Mouse (Mus musculus): ENCODE data around the gene Sh3gl2. TPM values are rescaled to one million over a fixed set of nuclear protein-coding genes. Genes with fewer than 3 reads are reported as not detected.

Gene Sh3gl2
- not detected in 2 replicates for total RNA-seq (2014; fragmentation: Nextera tagmentation)
- total RNA-seq (2017), result 0.05 and 0.23 TPM in 2 replicates
- not detected in 2 replicates for polyA plus RNA-seq (2012)

- H3K27me3 ChIP-seq (ENCODE audit: insufficient read depth, low read length), result no peaks in the 10 kb centered on the region
- H3K4me3 ChIP-seq (ENCODE audit: low read depth, low read length), result peak within 1 kb of the TSS; percentile 16; the same call in 1 of the 2 replicates
- peaks cover 48% of the 10 kb centered on the region for H3K9me3 ChIP-seq (replicated peaks)
- no peak for ATAC-seq (ENCODE audit: extremely low read depth, insufficient number of reproducible peaks, low FRiP score, poor library complexity, severe bottlenecking)
- TF ChIP-seq TAL1 (conservative IDR thresholded peaks at IDR 0.05; ENCODE audit: low read depth, low read length) (no peak), POLR2AphosphoS5 (IDR thresholded peaks at IDR 0.05; ENCODE audit: insufficient replicate concordance, low read depth, low read length) (no peak), GATA1 (IDR thresholded peaks at IDR 0.05; ENCODE audit: borderline replicate concordance, low read length) (no peak), GATA2 (IDR thresholded peaks at IDR 0.05; ENCODE audit: borderline replicate concordance, low read depth, low read length) (no peak), CTCF (IDR thresholded peaks at IDR 0.05; ENCODE audit: low read depth, low read length) (no peak)
- DNase-seq (ENCODE audit: low spot score), result no peak
- H3K36me3 ChIP-seq (replicated peaks), result no peaks in the 10 kb centered on the region
- no peaks in the 10 kb centered on the region for H3K4me1 ChIP-seq (ENCODE audit: insufficient read depth, low read depth, low read length)
These were observed at the start of gene Sh3gl2 for GRCm38 (mm10) chr4:85205071-85205635. Gene Sh3gl2, plus strand, starts transcription at chr4:85205126.

GRCm38 (mm10) chr4:85161156-85161555, 43.8 kb upstream of the Sh3gl2 start:
- no peak for ATAC-seq (ENCODE audit: extremely low read depth, insufficient number of reproducible peaks, low FRiP score, poor library complexity, severe bottlenecking)
- no peaks in the 10 kb centered on the region for H3K4me1 ChIP-seq (ENCODE audit: insufficient read depth, low read depth, low read length)
- peaks cover 28% of the 10 kb centered on the region for H3K9me3 ChIP-seq (replicated peaks)
- H3K27me3 ChIP-seq (ENCODE audit: insufficient read depth, low read length), result no peaks in the 10 kb centered on the region
- DNase-seq (ENCODE audit: low spot score), result no peak
- no peak overlapping the region for H3K4me3 ChIP-seq (ENCODE audit: low read depth, low read length)
- no peaks in the 10 kb centered on the region for H3K36me3 ChIP-seq (replicated peaks)
- TF ChIP-seq POLR2AphosphoS5 (IDR thresholded peaks at IDR 0.05; ENCODE audit: insufficient replicate concordance, low read depth, low read length), result no peak

GRCm38 (mm10) chr4:85162468-85163312, 42.2 kb upstream of the Sh3gl2 start:
- no peak for ATAC-seq (ENCODE audit: extremely low read depth, insufficient number of reproducible peaks, low FRiP score, poor library complexity, severe bottlenecking)
- DNase-seq (ENCODE audit: low spot score), result no peak
- Histone ChIP-seq H3K4me1 (ENCODE audit: insufficient read depth, low read depth, low read length) (no peaks in the 10 kb centered on the region), H3K36me3 (replicated peaks) (no peaks in the 10 kb centered on the region), H3K27me3 (ENCODE audit: insufficient read depth, low read length) (no peaks in the 10 kb centered on the region), H3K4me3 (ENCODE audit: low read depth, low read length) (no peak overlapping the region), H3K9me3 (replicated peaks) (peaks cover 29% of the 10 kb centered on the region)
- TF ChIP-seq GATA2 (IDR thresholded peaks at IDR 0.05; ENCODE audit: borderline replicate concordance, low read depth, low read length), result no peak
- TF ChIP-seq GATA1 (IDR thresholded peaks at IDR 0.05; ENCODE audit: borderline replicate concordance, low read length), result no peak
- no peak for TF ChIP-seq TAL1 (conservative IDR thresholded peaks at IDR 0.05; ENCODE audit: low read depth, low read length)
- no peak for TF ChIP-seq POLR2AphosphoS5 (IDR thresholded peaks at IDR 0.05; ENCODE audit: insufficient replicate concordance, low read depth, low read length)
- TF ChIP-seq CTCF (IDR thresholded peaks at IDR 0.05; ENCODE audit: low read depth, low read length), result no peak

- no peak overlapping the region for H3K4me3 ChIP-seq (ENCODE audit: low read depth, low read length)
- H3K9me3 ChIP-seq (replicated peaks), result peaks cover 30% of the 10 kb centered on the region
- H3K4me1 ChIP-seq (ENCODE audit: insufficient read depth, low read depth, low read length), result no peaks in the 10 kb centered on the region
- DNase-seq (ENCODE audit: low spot score) (no peak), ATAC-seq (ENCODE audit: extremely low read depth, insufficient number of reproducible peaks, low FRiP score, poor library complexity, severe bottlenecking) (no peak)
- no peak for TF ChIP-seq CTCF (IDR thresholded peaks at IDR 0.05; ENCODE audit: low read depth, low read length)
- TF ChIP-seq POLR2AphosphoS5 (IDR thresholded peaks at IDR 0.05; ENCODE audit: insufficient replicate concordance, low read depth, low read length), result no peak
- TF ChIP-seq GATA1 (IDR thresholded peaks at IDR 0.05; ENCODE audit: borderline replicate concordance, low read length), result no peak
- TF ChIP-seq GATA2 (IDR thresholded peaks at IDR 0.05; ENCODE audit: borderline replicate concordance, low read depth, low read length), result no peak
- no peak for TF ChIP-seq TAL1 (conservative IDR thresholded peaks at IDR 0.05; ENCODE audit: low read depth, low read length)
- no peaks in the 10 kb centered on the region for H3K27me3 ChIP-seq (ENCODE audit: insufficient read depth, low read length)
- H3K36me3 ChIP-seq (replicated peaks), result no peaks in the 10 kb centered on the region
These were observed 41.7 kb upstream of the Sh3gl2 start for GRCm38 (mm10) chr4:85163313-85163615.

GRCm38 (mm10) chr4:85168001-85168400, 36.9 kb upstream of the Sh3gl2 start:
- no peaks in the 10 kb centered on the region for H3K27me3 ChIP-seq (ENCODE audit: insufficient read depth, low read length)
- H3K9me3 ChIP-seq (replicated peaks), result peaks cover 33% of the 10 kb centered on the region
- DNase-seq (ENCODE audit: low spot score), result no peak
- H3K4me1 ChIP-seq (ENCODE audit: insufficient read depth, low read depth, low read length), result no peaks in the 10 kb centered on the region
- ATAC-seq (ENCODE audit: extremely low read depth, insufficient number of reproducible peaks, low FRiP score, poor library complexity, severe bottlenecking), result no peak
- TF ChIP-seq GATA1 (IDR thresholded peaks at IDR 0.05; ENCODE audit: borderline replicate concordance, low read length), result no peak
- TF ChIP-seq GATA2 (IDR thresholded peaks at IDR 0.05; ENCODE audit: borderline replicate concordance, low read depth, low read length), result no peak
- no peak for TF ChIP-seq TAL1 (conservative IDR thresholded peaks at IDR 0.05; ENCODE audit: low read depth, low read length)
- TF ChIP-seq POLR2AphosphoS5 (IDR thresholded peaks at IDR 0.05; ENCODE audit: insufficient replicate concordance, low read depth, low read length), result no peak
- TF ChIP-seq CTCF (IDR thresholded peaks at IDR 0.05; ENCODE audit: low read depth, low read length), result no peak
- H3K4me3 ChIP-seq (ENCODE audit: low read depth, low read length), result no peak overlapping the region
- no peaks in the 10 kb centered on the region for H3K36me3 ChIP-seq (replicated peaks)

GRCm38 (mm10) chr4:85175466-85175865, 29.5 kb upstream of the Sh3gl2 start:
- peaks cover 37% of the 10 kb centered on the region for H3K9me3 ChIP-seq (replicated peaks)
- ATAC-seq (ENCODE audit: extremely low read depth, insufficient number of reproducible peaks, low FRiP score, poor library complexity, severe bottlenecking) (no peak), DNase-seq (ENCODE audit: low spot score) (no peak)
- no peak overlapping the region for H3K4me3 ChIP-seq (ENCODE audit: low read depth, low read length)
- no peaks in the 10 kb centered on the region for H3K27me3 ChIP-seq (ENCODE audit: insufficient read depth, low read length)
- H3K36me3 ChIP-seq (replicated peaks), result no peaks in the 10 kb centered on the region
- TF ChIP-seq POLR2AphosphoS5 (IDR thresholded peaks at IDR 0.05; ENCODE audit: insufficient replicate concordance, low read depth, low read length) (no peak), TAL1 (conservative IDR thresholded peaks at IDR 0.05; ENCODE audit: low read depth, low read length) (no peak), GATA1 (IDR thresholded peaks at IDR 0.05; ENCODE audit: borderline replicate concordance, low read length) (no peak), GATA2 (IDR thresholded peaks at IDR 0.05; ENCODE audit: borderline replicate concordance, low read depth, low read length) (no peak), CTCF (IDR thresholded peaks at IDR 0.05; ENCODE audit: low read depth, low read length) (no peak)
- H3K4me1 ChIP-seq (ENCODE audit: insufficient read depth, low read depth, low read length), result no peaks in the 10 kb centered on the region
